Mouse (Mus musculus): ENCODE results near the gene Etfbkmt. TPM values are rescaled to one million over a fixed set of nuclear protein-coding genes. Genes with fewer than 3 reads are reported as not detected.
"Not testable (repeated sequence)": the region's sequence is repeated elsewhere in the genome, so short reads cannot be mapped to it uniquely, and the experiment has no call there.

Etfbkmt gene
- polyA plus RNA-seq, 1 experiment, result 6.2 TPM

GRCm38 (mm10) chr6:149188925-149189257 is 49.2 kb downstream of the Etfbkmt start:
- H3K36me3 ChIP-seq (ENCODE audit: control insufficient read depth, insufficient read depth, low read length), result no peaks in the 10 kb centered on the region
- peaks cover 5% of the 10 kb centered on the region; the same call in 1 of the 2 replicates for H3K4me1 ChIP-seq (replicated peaks; ENCODE audit: control insufficient read depth, insufficient read depth, low read length)
- DNase-seq, result no peak
- WGBS, result 31% methylated on average over 8 of the region's 8 CpGs
- H3K4me3 ChIP-seq (ENCODE audit: control insufficient read depth, insufficient read depth, low read length), result peak overlapping the region; percentile 97
- TF ChIP-seq POLR2A (IDR thresholded peaks at IDR 0.05; ENCODE audit: control insufficient read depth, extremely low read depth, insufficient read depth, low read length, poor library complexity) (no peak), CTCF (IDR thresholded peaks at IDR 0.05; ENCODE audit: borderline replicate concordance, control insufficient read depth, extremely low read depth, insufficient read depth, low read length, poor library complexity) (no peak)
- no peaks in the 10 kb centered on the region for H3K27me3 ChIP-seq (ENCODE audit: control insufficient read depth, insufficient read depth, low read length)
- H3K27ac ChIP-seq (ENCODE audit: control insufficient read depth, insufficient read depth, low read length), result no peak overlapping the region

- no peaks in the 10 kb centered on the region for H3K27me3 ChIP-seq (ENCODE audit: control insufficient read depth, insufficient read depth, low read length)
- TF ChIP-seq POLR2A (IDR thresholded peaks at IDR 0.05; ENCODE audit: control insufficient read depth, extremely low read depth, insufficient read depth, low read length, poor library complexity) (no peak), CTCF (IDR thresholded peaks at IDR 0.05; ENCODE audit: borderline replicate concordance, control insufficient read depth, extremely low read depth, insufficient read depth, low read length, poor library complexity) (no peak)
- no peak overlapping the region for H3K4me3 ChIP-seq (ENCODE audit: control insufficient read depth, insufficient read depth, low read length)
- H3K36me3 ChIP-seq (ENCODE audit: control insufficient read depth, insufficient read depth, low read length), result no peaks in the 10 kb centered on the region
- H3K4me1 ChIP-seq (replicated peaks; ENCODE audit: control insufficient read depth, insufficient read depth, low read length), result peaks cover 5% of the 10 kb centered on the region; the same call in 1 of the 2 replicates
- H3K27ac ChIP-seq (ENCODE audit: control insufficient read depth, insufficient read depth, low read length), result no peak overlapping the region
- no peak for DNase-seq
- 94% methylated on average over 16 of the region's 16 CpGs for WGBS
Measured at GRCm38 (mm10) chr6:149189340-149189922, 49.8 kb downstream of the Etfbkmt start.

- H3K27ac ChIP-seq (ENCODE audit: control insufficient read depth, insufficient read depth, low read length); H3K4me3 ChIP-seq (ENCODE audit: control insufficient read depth, insufficient read depth, low read length); H3K27me3 ChIP-seq (ENCODE audit: control insufficient read depth, insufficient read depth, low read length); H3K36me3 ChIP-seq (ENCODE audit: control insufficient read depth, insufficient read depth, low read length); DNase-seq; H3K4me1 ChIP-seq (replicated peaks; ENCODE audit: control insufficient read depth, insufficient read depth, low read length): not testable (repeated sequence)
- WGBS, result 95% methylated on average over 5 of the region's 5 CpGs
Measured at GRCm38 (mm10) chr6:149191951-149192350, 52.3 kb downstream of the Etfbkmt start.

- DNase-seq, result no peak
- no peaks in the 10 kb centered on the region for H3K27me3 ChIP-seq (ENCODE audit: control insufficient read depth, insufficient read depth, low read length)
- H3K4me1 ChIP-seq (replicated peaks; ENCODE audit: control insufficient read depth, insufficient read depth, low read length), result 0 out of 2 replicates have a peak, but pooled peaks cover 2% of the 10 kb centered on the region
- no peak overlapping the region for H3K27ac ChIP-seq (ENCODE audit: control insufficient read depth, insufficient read depth, low read length)
- 37% methylated on average over 5 of the region's 5 CpGs for WGBS
- TF ChIP-seq POLR2A (IDR thresholded peaks at IDR 0.05; ENCODE audit: control insufficient read depth, extremely low read depth, insufficient read depth, low read length, poor library complexity) (no peak), CTCF (IDR thresholded peaks at IDR 0.05; ENCODE audit: borderline replicate concordance, control insufficient read depth, extremely low read depth, insufficient read depth, low read length, poor library complexity) (no peak)
- H3K4me3 ChIP-seq (ENCODE audit: control insufficient read depth, insufficient read depth, low read length), result no peak overlapping the region
- H3K36me3 ChIP-seq (ENCODE audit: control insufficient read depth, insufficient read depth, low read length), result no peaks in the 10 kb centered on the region
Measured at GRCm38 (mm10) chr6:149193276-149193905, 53.7 kb downstream of the Etfbkmt start.

GRCm38 (mm10) chr6:149197116-149197515 is 57.5 kb downstream of the Etfbkmt start:
- H3K4me1 ChIP-seq (replicated peaks; ENCODE audit: control insufficient read depth, insufficient read depth, low read length), result no peaks in the 10 kb centered on the region
- 89% methylated on average over 3 of the region's 3 CpGs for WGBS
- no peaks in the 10 kb centered on the region for H3K36me3 ChIP-seq (ENCODE audit: control insufficient read depth, insufficient read depth, low read length)
- DNase-seq, result no peak
- H3K4me3 ChIP-seq (ENCODE audit: control insufficient read depth, insufficient read depth, low read length), result no peak overlapping the region
- H3K27ac ChIP-seq (ENCODE audit: control insufficient read depth, insufficient read depth, low read length), result no peak overlapping the region
- H3K27me3 ChIP-seq (ENCODE audit: control insufficient read depth, insufficient read depth, low read length), result no peaks in the 10 kb centered on the region
- TF ChIP-seq POLR2A (IDR thresholded peaks at IDR 0.05; ENCODE audit: control insufficient read depth, extremely low read depth, insufficient read depth, low read length, poor library complexity), result no peak

GRCm38 (mm10) chr6:149198572-149198971 is 58.9 kb downstream of the Etfbkmt start:
- H3K36me3 ChIP-seq (ENCODE audit: control insufficient read depth, insufficient read depth, low read length), result no peaks in the 10 kb centered on the region

More at GRCm38 (mm10) chr6:149198572-149198971, 58.9 kb downstream of the Etfbkmt start:
- H3K4me1 ChIP-seq (replicated peaks; ENCODE audit: control insufficient read depth, insufficient read depth, low read length), result no peaks in the 10 kb centered on the region
- H3K4me3 ChIP-seq (ENCODE audit: control insufficient read depth, insufficient read depth, low read length), result no peak overlapping the region
- DNase-seq, result no peak
- no peaks in the 10 kb centered on the region for H3K27me3 ChIP-seq (ENCODE audit: control insufficient read depth, insufficient read depth, low read length)
- H3K27ac ChIP-seq (ENCODE audit: control insufficient read depth, insufficient read depth, low read length), result no peak overlapping the region
- TF ChIP-seq POLR2A (IDR thresholded peaks at IDR 0.05; ENCODE audit: control insufficient read depth, extremely low read depth, insufficient read depth, low read length, poor library complexity), result no peak
- TF ChIP-seq CTCF (IDR thresholded peaks at IDR 0.05; ENCODE audit: borderline replicate concordance, control insufficient read depth, extremely low read depth, insufficient read depth, low read length, poor library complexity), result no peak

Other genes with a start within 250 kb of the Etfbkmt start
- gene Caprin2, start 243.6 kb upstream of the Etfbkmt start, polyA plus RNA-seq (2012; rRNA removed), result 6.3 and 9.5 TPM in 2 replicates
- 7.8 and 8.9 TPM in 2 replicates for gene Sinhcaf, start 193.4 kb upstream of the Etfbkmt start, polyA plus RNA-seq (2012; rRNA removed)
- gene Dennd5b, start 38.2 kb upstream of the Etfbkmt start, polyA plus RNA-seq (2012; rRNA removed), result 1.6 and 1.7 TPM in 2 replicates
- not detected in 2 replicates for gene Gm10203, start 9.7 kb upstream of the Etfbkmt start, polyA plus RNA-seq (2012; rRNA removed)
- 7.4 and 11.3 TPM in 2 replicates for gene Amn1, start 48.9 kb downstream of the Etfbkmt start, polyA plus RNA-seq (2012; rRNA removed)
- 14.3 and 18.5 TPM in 2 replicates for gene Resf1, start 169.6 kb downstream of the Etfbkmt start, polyA plus RNA-seq (2012; rRNA removed)

Data from thymus, adult 2 months (tissue).